Mouse (Mus musculus) erythroblast, embryonic 14.5 days (primary cell): ENCODE data around the gene Fbxl2.

ENCODE experiments used
- GATA1 ChIP-seq: IDR thresholded peaks from 2 replicates; pipeline ENCODE4 v1.6.1; 2012; ENCODE audit warnings: low read length, inconsistent platforms, mixed read lengths
- TAL1 ChIP-seq: IDR thresholded peaks from 3 replicates; pipeline ENCODE4 v1.6.1; 2012; ENCODE audit warnings: low read length, inconsistent platforms, mixed read lengths

DNA sequence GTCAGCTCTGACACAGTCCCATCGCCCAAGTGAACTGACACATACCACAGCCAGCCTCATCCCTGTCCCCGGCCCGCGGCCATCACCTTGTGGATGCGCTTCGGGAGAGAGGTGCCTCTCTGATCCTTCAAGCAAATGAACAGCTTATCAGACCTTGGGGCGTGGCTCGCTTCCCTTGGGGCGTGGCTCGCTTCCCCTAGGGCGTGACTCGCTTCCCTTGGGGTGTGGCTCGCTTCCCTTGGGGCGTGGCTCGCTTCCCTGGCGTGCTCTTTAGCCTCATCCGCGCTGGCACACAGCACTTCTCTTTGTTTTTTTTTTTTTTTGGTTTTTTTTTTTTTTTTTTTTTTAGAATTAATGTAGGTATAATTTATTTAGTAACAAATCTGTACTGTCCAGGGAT, 34.8 kb downstream of the Fbxl2 start:
- no peak for TF ChIP-seq GATA1
- TF ChIP-seq TAL1, result no peak
